Mouse (Mus musculus): ENCODE measurements around the gene Pde7b. TPM values are rescaled to one million over a fixed set of nuclear protein-coding genes. Genes with fewer than 3 reads are reported as not detected.
A peak's percentile ranks its signal among the peaks of the same experiment; 100 is the strongest.

The Pde7b gene
- polyA plus RNA-seq, 1 experiment from 2014 or later = 3.6 TPM

DNA sequence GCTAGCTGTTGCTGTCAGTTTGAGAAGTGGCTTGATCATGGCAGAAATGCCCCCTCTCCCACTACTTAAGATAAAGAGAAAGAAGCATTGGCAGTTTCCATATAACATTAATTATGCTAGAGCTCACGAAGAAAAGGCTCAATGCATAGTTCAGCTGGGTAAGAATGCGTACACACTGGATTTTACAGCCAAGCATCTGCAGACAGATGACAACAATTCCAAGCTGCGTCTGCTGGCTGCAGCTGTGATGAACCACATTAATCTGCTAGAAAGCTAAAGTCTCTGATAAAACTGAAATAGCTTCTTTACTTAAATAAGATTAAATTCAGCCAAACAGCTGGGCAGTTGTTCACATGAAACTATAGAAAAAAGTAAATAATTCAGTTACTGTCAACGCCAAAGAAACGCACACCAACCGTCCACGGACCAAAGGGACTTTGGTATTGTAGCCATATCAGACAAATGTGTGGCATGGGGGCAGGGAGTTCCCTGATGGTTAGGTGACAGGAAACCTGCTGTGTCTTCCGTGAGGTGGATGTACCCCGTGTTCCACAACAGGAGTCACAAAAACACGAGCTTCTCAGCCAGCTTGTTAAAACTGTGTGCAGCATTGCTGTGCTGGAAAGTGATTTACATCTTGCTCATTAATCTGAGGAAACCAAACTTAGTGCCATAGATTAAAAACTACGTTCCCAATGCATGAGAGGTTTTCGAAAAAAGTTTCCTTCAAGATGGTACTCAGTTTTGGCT is 326.1 kb downstream of the Pde7b start:
- ATAC-seq (ENCODE audit: low read depth) = no peak; the same call in 1 of the 2 replicates
- no peaks in the 10 kb centered on the region for H3K36me3 ChIP-seq (ENCODE audit: control insufficient read depth, insufficient read depth, low read length)
- peak overlapping the region; percentile 37; the same call in 1 of the 2 replicates for H3K27ac ChIP-seq (ENCODE audit: low read length)
- H3K4me2 ChIP-seq (ENCODE audit: low read depth, low read length) = peak overlapping the region; percentile 25; the same call in 1 of the 2 replicates
- H3K27me3 ChIP-seq (ENCODE audit: control insufficient read depth, insufficient read depth, low read depth, low read length) = no peaks in the 10 kb centered on the region
- 44% methylated on average over 12 of the region's 12 CpGs for WGBS
- no peaks in the 10 kb centered on the region for H3K9me3 ChIP-seq (ENCODE audit: control insufficient read depth, low read length)
- H3K4me3 ChIP-seq (ENCODE audit: low read length) = 0 out of 2 replicates have a peak overlapping the region, but pooled peaks have one; percentile 15
- H3K9ac ChIP-seq (ENCODE audit: low read length) = no peak overlapping the region
- peaks cover 5% of the 10 kb centered on the region for H3K4me1 ChIP-seq (replicated peaks; ENCODE audit: control insufficient read depth, insufficient read depth, low read length)

DNA sequence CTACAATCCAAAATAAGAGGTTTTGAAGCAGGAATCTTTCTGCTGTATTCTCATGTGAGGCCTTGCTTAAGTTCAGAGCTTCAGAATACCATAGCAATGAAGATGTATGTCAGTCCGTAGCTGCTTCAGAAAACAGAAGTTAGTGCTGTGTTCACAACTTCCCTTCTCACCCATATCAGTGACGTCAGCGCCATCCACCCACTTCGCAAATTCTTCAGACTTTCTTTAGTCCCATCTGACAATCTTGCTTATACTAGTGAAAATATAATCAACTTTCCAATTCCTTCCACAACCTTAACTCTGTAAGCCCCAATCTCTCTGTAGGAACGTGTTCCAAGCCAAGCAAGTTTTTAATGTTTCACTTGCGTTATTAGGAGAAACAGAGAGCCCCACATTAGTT is 326.7 kb downstream of the Pde7b start:
- Histone ChIP-seq H3K4me1 (replicated peaks; ENCODE audit: control insufficient read depth, insufficient read depth, low read length) (peaks cover 5% of the 10 kb centered on the region), H3K4me3 (ENCODE audit: low read length) (0 out of 2 replicates have a peak overlapping the region, but pooled peaks have one; percentile 15), H3K9me3 (ENCODE audit: control insufficient read depth, low read length) (no peaks in the 10 kb centered on the region), H3K4me2 (ENCODE audit: low read depth, low read length) (peak overlapping the region; percentile 25; the same call in 1 of the 2 replicates), H3K36me3 (ENCODE audit: control insufficient read depth, insufficient read depth, low read length) (no peaks in the 10 kb centered on the region), H3K27ac (ENCODE audit: low read length) (peak overlapping the region; percentile 37; the same call in 1 of the 2 replicates), H3K9ac (ENCODE audit: low read length) (no peak overlapping the region), H3K27me3 (ENCODE audit: control insufficient read depth, insufficient read depth, low read depth, low read length) (no peaks in the 10 kb centered on the region)
- ATAC-seq (ENCODE audit: low read depth) = no peak
- WGBS = 52% methylated on average over 6 of the region's 6 CpGs

DNA sequence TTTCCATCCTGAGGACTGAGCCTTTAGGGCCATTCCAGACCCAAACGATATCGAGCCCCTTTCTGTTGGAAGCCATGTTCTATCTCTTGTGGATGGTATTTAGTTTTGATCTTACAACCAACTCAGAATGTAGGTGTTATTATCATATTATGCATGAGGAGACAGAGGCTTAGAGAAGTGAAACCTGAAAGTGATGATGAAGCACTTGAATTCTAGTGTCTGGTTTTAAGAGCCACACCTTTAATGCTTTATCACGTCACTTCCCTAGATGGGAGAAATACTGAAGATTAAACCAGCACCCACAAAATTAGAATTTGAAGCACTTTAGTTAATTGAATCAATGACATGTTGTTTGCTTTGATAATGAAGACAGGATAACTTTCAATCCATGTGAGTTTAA is 329.1 kb downstream of the Pde7b start:
- Histone ChIP-seq H3K27me3 (ENCODE audit: control insufficient read depth, insufficient read depth, low read depth, low read length) (no peaks in the 10 kb centered on the region), H3K36me3 (ENCODE audit: control insufficient read depth, insufficient read depth, low read length) (no peaks in the 10 kb centered on the region), H3K4me2 (ENCODE audit: low read depth, low read length) (no peak overlapping the region), H3K9ac (ENCODE audit: low read length) (no peak overlapping the region), H3K4me1 (replicated peaks; ENCODE audit: control insufficient read depth, insufficient read depth, low read length) (peaks cover 5% of the 10 kb centered on the region; the same call in 1 of the 2 replicates), H3K27ac (ENCODE audit: low read length) (no peak overlapping the region), H3K9me3 (ENCODE audit: control insufficient read depth, low read length) (no peaks in the 10 kb centered on the region), H3K4me3 (ENCODE audit: low read length) (no peak overlapping the region)
- WGBS = 96% methylated on average over 3 of the region's 3 CpGs
- no peak for ATAC-seq (ENCODE audit: low read depth)

DNA sequence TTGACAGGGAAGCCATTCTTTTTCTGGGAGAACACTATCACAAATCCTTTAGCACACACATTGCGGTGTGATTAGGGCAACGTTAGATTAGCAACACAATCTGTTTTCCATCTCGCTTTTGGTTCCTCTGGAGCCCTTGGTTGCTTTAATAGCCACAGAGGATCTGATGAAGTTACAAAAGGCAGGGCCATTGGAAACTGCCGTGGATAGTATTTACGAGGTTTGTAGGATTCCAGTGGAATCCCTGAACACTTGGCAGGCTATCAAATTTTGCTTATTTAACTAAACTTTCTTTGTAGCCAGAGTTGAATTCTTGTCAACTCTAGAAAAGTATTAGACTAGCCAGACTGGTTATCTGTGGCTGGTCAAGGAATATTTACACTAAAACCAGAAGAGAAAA is 330.1 kb downstream of the Pde7b start:
- 47% methylated on average over 5 of the region's 5 CpGs for WGBS
- Histone ChIP-seq H3K36me3 (ENCODE audit: control insufficient read depth, insufficient read depth, low read length) (no peaks in the 10 kb centered on the region), H3K9ac (ENCODE audit: low read length) (no peak overlapping the region), H3K4me2 (ENCODE audit: low read depth, low read length) (no peak overlapping the region), H3K4me3 (ENCODE audit: low read length) (no peak overlapping the region), H3K9me3 (ENCODE audit: control insufficient read depth, low read length) (no peaks in the 10 kb centered on the region), H3K27ac (ENCODE audit: low read length) (no peak overlapping the region), H3K4me1 (replicated peaks; ENCODE audit: control insufficient read depth, insufficient read depth, low read length) (peaks cover 5% of the 10 kb centered on the region; the same call in 1 of the 2 replicates), H3K27me3 (ENCODE audit: control insufficient read depth, insufficient read depth, low read depth, low read length) (no peaks in the 10 kb centered on the region)
- ATAC-seq (ENCODE audit: low read depth) = no peak

DNA sequence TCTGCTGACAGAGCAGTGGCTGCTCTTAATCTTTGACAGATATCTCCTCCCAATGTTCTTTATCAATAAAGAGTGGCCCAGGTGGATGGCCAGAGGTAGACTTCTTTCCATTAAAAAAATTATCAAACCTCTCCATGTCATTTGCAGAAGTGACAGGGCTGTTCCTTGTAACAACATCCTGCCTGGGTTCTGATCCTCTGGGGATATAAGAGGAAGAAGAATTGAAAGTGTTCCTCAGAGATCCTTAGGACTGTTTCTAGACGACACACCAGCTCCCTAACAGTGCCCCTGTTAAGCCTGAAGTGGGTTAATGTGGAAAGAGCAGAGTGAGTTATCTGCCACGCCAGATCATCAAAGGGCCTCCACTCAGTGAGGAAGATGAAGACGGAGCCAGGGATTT is 334.3 kb downstream of the Pde7b start:
- H3K36me3 ChIP-seq (ENCODE audit: control insufficient read depth, insufficient read depth, low read length) = no peaks in the 10 kb centered on the region
- 40% methylated on average over 3 of the region's 3 CpGs for WGBS
- H3K9ac ChIP-seq (ENCODE audit: low read length) = no peak overlapping the region
- no peaks in the 10 kb centered on the region for H3K9me3 ChIP-seq (ENCODE audit: control insufficient read depth, low read length)
- ATAC-seq (ENCODE audit: low read depth) = no peak
- no peak overlapping the region for H3K4me3 ChIP-seq (ENCODE audit: low read length)
- no peaks in the 10 kb centered on the region for H3K4me1 ChIP-seq (replicated peaks; ENCODE audit: control insufficient read depth, insufficient read depth, low read length)
- no peaks in the 10 kb centered on the region for H3K27me3 ChIP-seq (ENCODE audit: control insufficient read depth, insufficient read depth, low read depth, low read length)
- H3K27ac ChIP-seq (ENCODE audit: low read length) = no peak overlapping the region
- no peak overlapping the region for H3K4me2 ChIP-seq (ENCODE audit: low read depth, low read length)

DNA sequence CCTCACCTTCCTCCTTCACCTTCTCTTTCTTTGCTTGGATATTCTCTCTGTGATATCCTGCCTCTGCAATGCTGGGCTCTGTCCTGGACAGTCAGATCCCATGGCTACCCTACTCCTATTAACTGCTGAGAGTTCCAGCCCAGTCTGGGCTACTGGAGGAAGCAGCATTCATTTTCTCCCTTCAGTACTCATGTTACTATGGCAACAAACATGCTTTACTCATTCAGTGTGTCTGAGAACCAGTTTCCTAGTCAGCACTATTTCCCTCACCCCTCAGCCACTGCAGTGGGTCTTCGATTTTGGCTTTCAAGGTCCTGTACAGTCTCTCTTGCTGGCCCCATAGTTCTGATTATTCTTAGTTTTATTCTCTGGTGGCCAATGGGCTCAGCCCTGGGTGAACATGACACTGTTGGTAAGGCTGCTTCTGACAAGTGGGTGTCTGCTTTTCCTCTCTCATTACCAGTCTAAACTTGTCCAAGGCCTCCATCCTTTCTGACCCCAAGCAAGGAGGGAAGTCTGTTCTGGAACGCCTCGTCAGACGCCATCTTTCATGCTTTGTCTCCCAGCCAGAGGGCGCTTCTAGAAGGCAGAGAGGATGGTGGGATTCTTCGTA is 342.0 kb downstream of the Pde7b start:
- Histone ChIP-seq H3K9ac (ENCODE audit: low read length) (no peak overlapping the region), H3K27ac (ENCODE audit: low read length) (no peak overlapping the region), H3K4me2 (ENCODE audit: low read depth, low read length) (no peak overlapping the region), H3K27me3 (ENCODE audit: control insufficient read depth, insufficient read depth, low read depth, low read length) (no peaks in the 10 kb centered on the region), H3K4me1 (replicated peaks; ENCODE audit: control insufficient read depth, insufficient read depth, low read length) (no peaks in the 10 kb centered on the region), H3K9me3 (ENCODE audit: control insufficient read depth, low read length) (no peaks in the 10 kb centered on the region), H3K36me3 (ENCODE audit: control insufficient read depth, insufficient read depth, low read length) (no peaks in the 10 kb centered on the region), H3K4me3 (ENCODE audit: low read length) (no peak overlapping the region)
- ATAC-seq (ENCODE audit: low read depth) = no peak
- WGBS = 73% methylated on average over 6 of the region's 6 CpGs

DNA sequence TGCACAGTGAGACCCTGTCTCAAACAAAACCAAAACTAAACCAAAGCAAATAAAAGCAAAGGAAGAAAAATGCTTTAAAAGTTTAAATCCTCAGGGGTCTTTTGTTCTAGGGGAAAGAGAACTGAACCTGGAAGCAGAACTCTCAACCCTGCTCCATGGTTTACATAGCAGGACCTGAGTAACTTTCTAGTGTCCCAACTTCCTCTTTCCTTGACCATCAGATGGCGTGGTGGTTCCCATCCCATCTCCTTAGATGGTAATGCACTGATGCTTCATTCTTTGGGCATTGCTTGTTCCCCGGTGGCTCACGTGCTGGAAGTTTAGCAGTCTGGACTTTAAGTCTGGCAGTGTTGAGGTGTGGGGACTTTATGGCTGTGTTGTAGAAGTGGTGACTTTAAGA is 343.5 kb downstream of the Pde7b start:
- 82% methylated on average over 3 of the region's 3 CpGs for WGBS
- ATAC-seq (ENCODE audit: low read depth) = no peak
- Histone ChIP-seq H3K4me1 (replicated peaks; ENCODE audit: control insufficient read depth, insufficient read depth, low read length) (no peaks in the 10 kb centered on the region), H3K9ac (ENCODE audit: low read length) (no peak overlapping the region), H3K27ac (ENCODE audit: low read length) (no peak overlapping the region), H3K9me3 (ENCODE audit: control insufficient read depth, low read length) (no peaks in the 10 kb centered on the region), H3K27me3 (ENCODE audit: control insufficient read depth, insufficient read depth, low read depth, low read length) (no peaks in the 10 kb centered on the region), H3K4me2 (ENCODE audit: low read depth, low read length) (no peak overlapping the region), H3K4me3 (ENCODE audit: low read length) (no peak overlapping the region), H3K36me3 (ENCODE audit: control insufficient read depth, insufficient read depth, low read length) (no peaks in the 10 kb centered on the region)

DNA sequence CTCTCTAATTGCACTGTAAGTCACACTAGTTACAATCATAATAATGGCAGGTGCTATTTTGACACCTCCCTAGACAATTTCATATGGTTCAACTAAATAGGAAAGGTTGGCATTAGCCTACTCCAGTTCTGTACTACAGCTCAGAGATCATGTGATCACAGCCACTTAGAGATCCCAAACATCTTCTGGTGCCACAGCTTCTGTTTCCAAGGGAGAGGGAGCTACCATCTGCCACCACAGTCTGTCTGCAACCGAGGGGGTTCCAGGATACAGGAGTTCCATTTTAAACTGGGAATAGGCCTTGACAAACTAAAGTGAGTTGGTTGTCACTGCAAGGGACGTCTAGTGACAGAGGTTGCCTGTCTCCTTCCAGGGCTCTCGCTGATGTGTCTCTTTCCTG is 344.1 kb downstream of the Pde7b start:
- no peak overlapping the region for H3K27ac ChIP-seq (ENCODE audit: low read length)
- no peak overlapping the region for H3K4me2 ChIP-seq (ENCODE audit: low read depth, low read length)
- ATAC-seq (ENCODE audit: low read depth) = no peak
- no peaks in the 10 kb centered on the region for H3K4me1 ChIP-seq (replicated peaks; ENCODE audit: control insufficient read depth, insufficient read depth, low read length)
- no peaks in the 10 kb centered on the region for H3K27me3 ChIP-seq (ENCODE audit: control insufficient read depth, insufficient read depth, low read depth, low read length)
- H3K9me3 ChIP-seq (ENCODE audit: control insufficient read depth, low read length) = no peaks in the 10 kb centered on the region
- WGBS = 82% methylated on average over 3 of the region's 3 CpGs
- no peaks in the 10 kb centered on the region for H3K36me3 ChIP-seq (ENCODE audit: control insufficient read depth, insufficient read depth, low read length)
- no peak overlapping the region for H3K9ac ChIP-seq (ENCODE audit: low read length)
- H3K4me3 ChIP-seq (ENCODE audit: low read length) = no peak overlapping the region

DNA sequence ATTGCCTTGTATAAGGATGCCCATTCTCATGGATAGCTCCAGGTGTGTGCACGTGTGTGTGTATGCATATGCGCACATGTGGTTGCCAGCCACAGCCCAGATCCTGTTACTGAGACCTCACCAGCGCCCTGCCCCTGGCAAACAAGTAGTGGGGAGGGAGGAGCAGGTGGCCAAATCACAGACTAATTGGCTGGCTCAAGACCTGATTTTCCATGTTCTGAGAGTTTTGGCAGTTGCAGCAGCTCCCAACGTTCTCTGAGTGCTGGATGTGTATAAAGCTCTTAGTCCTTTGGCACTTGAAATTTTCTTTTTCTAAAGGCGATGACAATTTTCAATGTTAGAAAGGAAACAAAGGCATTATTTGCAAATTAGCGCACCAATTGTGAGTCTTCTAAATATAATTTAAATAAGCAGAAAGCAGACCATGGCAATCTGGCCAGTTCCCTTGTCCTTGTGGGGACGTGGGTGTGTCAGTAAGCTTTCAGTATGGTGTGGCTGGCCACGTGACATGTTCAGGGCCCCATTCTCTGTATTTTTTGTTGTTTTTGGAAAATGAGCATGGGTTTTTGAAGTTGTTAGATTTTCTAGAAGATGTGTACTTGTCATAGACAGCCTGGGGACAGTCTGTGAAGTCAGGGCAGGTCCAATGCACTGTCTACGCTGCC is 345.7 kb downstream of the Pde7b start:
- H3K9me3 ChIP-seq (ENCODE audit: control insufficient read depth, low read length) = no peaks in the 10 kb centered on the region
- no peak for ATAC-seq (ENCODE audit: low read depth)
- H3K4me2 ChIP-seq (ENCODE audit: low read depth, low read length) = no peak overlapping the region
- no peaks in the 10 kb centered on the region for H3K4me1 ChIP-seq (replicated peaks; ENCODE audit: control insufficient read depth, insufficient read depth, low read length)
- H3K36me3 ChIP-seq (ENCODE audit: control insufficient read depth, insufficient read depth, low read length) = no peaks in the 10 kb centered on the region
- H3K4me3 ChIP-seq (ENCODE audit: low read length) = no peak overlapping the region
- H3K27ac ChIP-seq (ENCODE audit: low read length) = no peak overlapping the region
- no peak overlapping the region for H3K9ac ChIP-seq (ENCODE audit: low read length)
- 72% methylated on average over 9 of the region's 9 CpGs for WGBS
- no peaks in the 10 kb centered on the region for H3K27me3 ChIP-seq (ENCODE audit: control insufficient read depth, insufficient read depth, low read depth, low read length)

All from lung, embryonic 16.5 days (tissue).